Mouse (Mus musculus) heart, embryonic 10.5 days (tissue): ENCODE data around the gene Hoxa2. TPM values are rescaled to one million over a fixed set of nuclear protein-coding genes. Genes with fewer than 3 reads are reported as not detected.
A peak's percentile ranks its signal among the peaks of the same experiment; 100 is the strongest.

Source experiments
- DNase-seq: peaks from one replicate; pipeline ENCODE4 v3.0.0-alpha.2; 2017; ENCODE audit warnings: low spot score
- H3K27ac ChIP-seq: fragments of 300-500 bp; sonication (generic); 2 replicates; pipeline ENCODE4 v1.5.1; 2016; ENCODE audit warnings: mild to moderate bottlenecking
- H3K27me3 ChIP-seq: fragments of 300-500 bp; sonication (generic); 2 replicates; pipeline ENCODE4 v1.6.1; 2016; ENCODE audit warnings: mild to moderate bottlenecking; ENCODE audit not compliant: poor library complexity, insufficient read depth, severe bottlenecking
- H3K36me3 ChIP-seq: fragments of 300-500 bp; sonication (generic); 2 replicates; pipeline ENCODE4 v1.6.1; 2016; ENCODE audit warnings: mild to moderate bottlenecking, moderate library complexity
- H3K4me1 ChIP-seq: fragments of 300-500 bp; sonication (generic); 2 replicates; pipeline ENCODE4 v1.6.1; 2016; ENCODE audit warnings: mild to moderate bottlenecking
- H3K4me3 ChIP-seq: fragments of 300-500 bp; sonication (generic); 2 replicates; pipeline ENCODE4 v1.5.1; 2016; ENCODE audit warnings: mild to moderate bottlenecking, moderate library complexity
- H3K9me3 ChIP-seq: fragments of 300-500 bp; sonication (generic); 2 replicates; pipeline ENCODE4 v1.6.1; 2016; ENCODE audit warnings: mild to moderate bottlenecking, moderate library complexity
- WGBS: fragments of 180-500 bp; shearing (Covaris S2); methylation state at CpG from one replicate; pipeline ENCODE4 v1.1.7; 2016; 5-methylcytosine and 5-hydroxymethylcytosine counted together
- polyA plus RNA-seq: library from polyadenylated mRNA; unstranded; fragments of >200 nt; fragmentation: Nextera tagmentation; extraction: Ambion mirVana; gene quantifications from 2 replicates; pipeline ENCODE4 v1.2.1, GENCODE M21; 2016

Gene Hoxa2
- polyA plus RNA-seq, 1 experiment from 2014 or later, result 10.3 TPM

GRCm38 (mm10) chr6:52196811-52197210 is 32.2 kb upstream of the Hoxa2 start:
- H3K9me3 ChIP-seq, result no peaks in the 10 kb centered on the region
- 3% methylated on average over 9 of the region's 9 CpGs for WGBS
- H3K27me3 ChIP-seq, result peaks cover 100% of the 10 kb centered on the region
- H3K4me3 ChIP-seq, result no peak overlapping the region
- DNase-seq, result no peak
- peaks cover 5% of the 10 kb centered on the region; the same call in 1 of the 2 replicates for H3K4me1 ChIP-seq
- no peak overlapping the region for H3K27ac ChIP-seq
- no peaks in the 10 kb centered on the region for H3K36me3 ChIP-seq

DNA sequence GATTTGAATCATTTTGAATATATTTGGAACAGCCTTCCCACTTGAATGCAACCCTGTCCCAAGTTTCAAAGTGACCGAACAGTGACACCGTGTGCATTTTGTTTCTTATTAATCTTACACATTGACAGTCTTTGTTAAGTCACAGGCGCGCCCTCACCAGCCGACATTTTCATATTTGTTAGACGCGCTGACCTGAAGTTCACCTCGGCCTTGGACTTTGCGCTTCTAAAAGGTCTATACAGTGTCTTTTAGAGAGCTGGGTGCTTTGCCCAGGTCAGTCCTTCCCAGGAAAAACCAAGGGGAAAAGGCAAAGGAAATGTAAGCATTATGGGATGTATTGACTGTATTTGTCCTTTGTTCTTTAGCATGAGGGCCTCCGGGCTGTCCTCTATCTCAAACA is 30.1 kb upstream of the Hoxa2 start:
- Histone ChIP-seq H3K36me3 (no peaks in the 10 kb centered on the region), H3K27me3 (peaks cover 100% of the 10 kb centered on the region), H3K4me3 (no peak overlapping the region), H3K27ac (no peak overlapping the region), H3K4me1 (peaks cover 15% of the 10 kb centered on the region), H3K9me3 (no peaks in the 10 kb centered on the region)
- DNase-seq, result no peak
- 2% methylated on average over 10 of the region's 10 CpGs for WGBS

- peaks cover 100% of the 10 kb centered on the region for H3K27me3 ChIP-seq
- H3K36me3 ChIP-seq, result no peaks in the 10 kb centered on the region
- H3K4me3 ChIP-seq, result peak overlapping the region; percentile 61
- peak; percentile 82 for DNase-seq
- no peaks in the 10 kb centered on the region for H3K9me3 ChIP-seq
- H3K27ac ChIP-seq, result peak overlapping the region; percentile 73
- WGBS, result under 1% methylated on average over 39 of the region's 55 CpGs
- peaks cover 15% of the 10 kb centered on the region for H3K4me1 ChIP-seq
These were observed 27.4 kb upstream of the Hoxa2 start for GRCm38 (mm10) chr6:52191860-52192550.

DNA sequence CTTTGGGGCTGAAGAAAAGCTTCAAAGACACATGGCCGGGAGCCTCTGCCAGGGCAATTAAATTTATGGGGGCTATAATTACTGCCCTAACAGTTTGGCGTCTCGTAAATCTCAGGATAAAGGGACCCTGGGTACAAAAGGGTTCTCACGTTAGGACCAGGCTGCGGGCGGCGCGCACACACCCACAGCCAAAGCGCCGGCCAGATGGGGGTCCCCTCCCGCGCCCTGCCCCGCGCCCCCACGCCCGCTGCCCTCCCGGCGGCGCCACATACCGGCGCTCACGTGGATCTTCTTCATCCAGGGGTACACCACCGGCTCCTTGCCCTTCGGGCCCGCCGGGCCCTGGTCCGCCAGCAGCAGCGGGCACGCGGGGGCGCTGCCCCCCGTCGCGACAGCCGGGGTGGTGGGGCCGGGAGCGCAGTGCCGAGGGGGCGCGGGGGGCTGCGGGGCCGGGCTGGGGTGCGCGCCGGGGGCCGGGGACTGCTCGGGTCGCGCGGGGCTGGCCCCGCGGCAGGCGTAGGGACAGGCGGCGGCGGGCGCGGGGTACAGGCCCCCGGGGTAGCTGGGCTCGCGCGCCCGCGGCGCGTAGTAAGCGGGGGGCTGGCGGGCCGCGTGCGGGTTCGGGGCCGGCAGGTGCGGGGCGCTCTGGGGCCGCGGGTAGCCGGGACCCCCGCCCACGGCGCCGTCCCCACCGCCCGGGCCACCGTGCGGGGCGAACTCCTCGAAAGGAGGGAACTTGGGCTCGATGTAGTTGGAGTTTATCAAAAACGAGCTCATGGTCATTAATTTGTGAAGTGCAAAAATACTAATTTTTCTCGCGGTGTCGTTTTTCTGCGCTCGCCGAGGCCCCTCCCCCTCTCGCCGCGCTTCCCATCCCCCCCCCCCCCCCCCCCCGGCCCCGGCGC is 26.5 kb upstream of the Hoxa2 start, which contains the start of gene Hoxa4:
Hoxa4 (minus strand) TSS at position 848 of the 905 bp plus-strand sequence.
- Histone ChIP-seq H3K9me3 (no peaks in the 10 kb centered on the region), H3K27ac (peak within 1 kb of the TSS; percentile 83), H3K36me3 (no peaks in the 10 kb centered on the region), H3K27me3 (peaks cover 100% of the 10 kb centered on the region), H3K4me3 (peak within 1 kb of the TSS; percentile 61), H3K4me1 (peaks cover 15% of the 10 kb centered on the region)
- peak; percentile 76 for DNase-seq
- WGBS, result 2% methylated on average over 97 of the region's 102 CpGs

DNA sequence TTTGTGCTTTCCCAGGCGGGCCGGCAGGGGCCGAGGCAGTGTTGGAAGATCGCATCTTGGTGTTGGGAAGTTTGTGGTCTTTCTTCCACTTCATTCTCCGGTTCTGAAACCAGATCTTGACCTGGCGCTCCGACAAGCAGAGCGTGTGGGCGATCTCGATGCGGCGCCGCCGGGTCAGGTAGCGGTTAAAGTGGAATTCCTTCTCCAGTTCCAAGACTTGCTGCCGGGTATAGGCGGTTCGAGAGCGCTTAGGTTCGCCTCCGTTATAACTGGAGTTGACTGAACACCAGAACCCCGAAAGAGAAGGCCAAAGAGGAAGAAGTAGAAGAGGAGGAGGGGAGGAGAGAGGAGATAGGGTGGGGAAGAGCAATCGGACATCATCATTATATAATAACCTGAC is 25.8 kb upstream of the Hoxa2 start:
- WGBS, result under 1% methylated on average over 23 of the region's 23 CpGs
- H3K27ac ChIP-seq, result 0 out of 2 replicates have a peak overlapping the region, but pooled peaks have one; percentile 83
- H3K4me1 ChIP-seq, result peaks cover 15% of the 10 kb centered on the region
- H3K27me3 ChIP-seq, result peaks cover 100% of the 10 kb centered on the region
- peak overlapping the region; percentile 61 for H3K4me3 ChIP-seq
- no peaks in the 10 kb centered on the region for H3K9me3 ChIP-seq
- DNase-seq, result peak; percentile 77
- no peaks in the 10 kb centered on the region for H3K36me3 ChIP-seq

GRCm38 (mm10) chr6:52189909-52190308 is 25.3 kb upstream of the Hoxa2 start:
- Histone ChIP-seq H3K4me1 (peaks cover 15% of the 10 kb centered on the region), H3K4me3 (peak overlapping the region; percentile 61; the same call in 1 of the 2 replicates), H3K36me3 (no peaks in the 10 kb centered on the region), H3K27ac (0 out of 2 replicates have a peak overlapping the region, but pooled peaks have one; percentile 83), H3K9me3 (no peaks in the 10 kb centered on the region), H3K27me3 (peaks cover 100% of the 10 kb centered on the region)
- DNase-seq, result no peak
- WGBS, result 5% methylated on average over 8 of the region's 8 CpGs

- Histone ChIP-seq H3K9me3 (no peaks in the 10 kb centered on the region), H3K36me3 (no peaks in the 10 kb centered on the region), H3K4me1 (peaks cover 19% of the 10 kb centered on the region), H3K27ac (no peak overlapping the region), H3K4me3 (no peak overlapping the region), H3K27me3 (peaks cover 100% of the 10 kb centered on the region)
- WGBS, result 9% methylated on average over 5 of the region's 5 CpGs
- DNase-seq, result no peak
These were observed 24.6 kb upstream of the Hoxa2 start for GRCm38 (mm10) chr6:52189172-52189591.

GRCm38 (mm10) chr6:52186500-52186899 is 21.9 kb upstream of the Hoxa2 start:
- Histone ChIP-seq H3K9me3 (no peaks in the 10 kb centered on the region), H3K4me3 (no peak overlapping the region), H3K27ac (no peak overlapping the region), H3K4me1 (peaks cover 11% of the 10 kb centered on the region), H3K27me3 (peaks cover 100% of the 10 kb centered on the region), H3K36me3 (no peaks in the 10 kb centered on the region)
- 5% methylated on average over 1 of the region's 1 CpGs for WGBS
- DNase-seq, result no peak

DNA sequence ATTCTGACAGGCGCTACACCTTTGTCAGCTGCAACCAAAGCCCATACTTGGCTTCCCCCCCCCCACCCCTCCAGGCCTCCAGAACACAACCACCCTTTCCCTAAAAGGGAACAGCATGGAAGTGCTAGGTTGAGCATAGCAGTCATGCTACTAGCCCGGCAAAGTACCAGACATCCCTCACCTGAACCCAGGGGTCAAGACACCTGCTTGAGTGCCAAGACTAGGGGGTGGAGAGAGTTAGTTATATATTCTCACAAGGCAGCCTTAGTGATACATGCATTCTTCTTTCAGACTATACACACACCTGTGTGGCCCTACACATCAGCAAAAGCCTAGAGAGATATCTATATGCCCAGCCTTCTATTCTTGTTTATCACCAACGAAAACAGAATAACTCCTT is 21.2 kb upstream of the Hoxa2 start:
- H3K27me3 ChIP-seq, result peaks cover 100% of the 10 kb centered on the region
- no peak overlapping the region for H3K4me3 ChIP-seq
- peaks cover 4% of the 10 kb centered on the region; the same call in 1 of the 2 replicates for H3K4me1 ChIP-seq
- H3K9me3 ChIP-seq, result no peaks in the 10 kb centered on the region
- DNase-seq, result no peak
- H3K36me3 ChIP-seq, result no peaks in the 10 kb centered on the region
- no peak overlapping the region for H3K27ac ChIP-seq
- 12% methylated on average over 3 of the region's 3 CpGs for WGBS

DNA sequence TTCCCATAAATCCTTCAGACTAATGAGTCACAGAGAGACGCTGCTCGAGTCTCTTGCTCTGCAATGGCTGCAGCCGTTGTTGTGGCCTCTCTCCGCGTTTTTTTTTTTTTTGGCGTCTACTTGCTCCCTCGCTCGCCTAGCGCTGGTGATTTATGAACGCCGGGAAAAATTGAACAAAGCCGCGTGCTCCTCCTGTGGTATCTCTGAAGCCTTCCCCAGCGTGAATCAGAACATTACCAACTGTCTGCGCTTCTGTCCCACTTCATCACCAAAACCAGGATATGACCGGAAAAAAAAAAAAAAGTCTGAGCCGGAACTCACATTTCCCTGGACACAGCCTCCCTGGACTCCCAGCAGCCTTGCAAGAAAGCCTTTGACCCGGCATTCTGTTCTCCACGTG is 20.6 kb upstream of the Hoxa2 start:
- no peaks in the 10 kb centered on the region for H3K36me3 ChIP-seq
- DNase-seq, result no peak
- 2% methylated on average over 19 of the region's 19 CpGs for WGBS
- no peak overlapping the region for H3K27ac ChIP-seq
- peak overlapping the region; percentile 15; the same call in 1 of the 2 replicates for H3K4me3 ChIP-seq
- peaks cover 100% of the 10 kb centered on the region for H3K27me3 ChIP-seq
- H3K9me3 ChIP-seq, result no peaks in the 10 kb centered on the region
- H3K4me1 ChIP-seq, result peaks cover 4% of the 10 kb centered on the region; the same call in 1 of the 2 replicates

DNA sequence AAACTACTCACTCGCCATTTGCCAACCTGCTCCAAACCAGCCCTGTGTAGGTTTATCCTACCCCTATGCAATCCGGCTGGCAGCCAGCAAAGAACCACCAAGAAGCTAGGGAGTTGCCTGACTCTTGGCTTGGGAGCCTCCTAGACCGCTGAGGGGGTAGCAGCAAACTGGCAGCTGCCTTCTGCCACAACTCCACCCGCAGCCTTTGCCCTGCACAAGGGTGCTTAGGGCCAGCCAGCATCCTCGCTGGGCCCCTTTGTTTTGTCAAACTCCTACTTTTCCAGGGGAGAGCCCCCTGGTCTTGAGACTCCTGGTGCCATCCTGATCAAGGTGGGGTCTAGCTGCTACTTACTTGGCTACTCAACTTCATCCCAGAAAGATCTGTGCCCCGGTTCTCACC is 20.0 kb upstream of the Hoxa2 start:
- H3K4me3 ChIP-seq, result no peak overlapping the region
- no peak for DNase-seq
- WGBS, result 6% methylated on average over 6 of the region's 6 CpGs
- peaks cover 4% of the 10 kb centered on the region; the same call in 1 of the 2 replicates for H3K4me1 ChIP-seq
- H3K9me3 ChIP-seq, result no peaks in the 10 kb centered on the region
- H3K27ac ChIP-seq, result no peak overlapping the region
- peaks cover 100% of the 10 kb centered on the region for H3K27me3 ChIP-seq
- no peaks in the 10 kb centered on the region for H3K36me3 ChIP-seq

DNA sequence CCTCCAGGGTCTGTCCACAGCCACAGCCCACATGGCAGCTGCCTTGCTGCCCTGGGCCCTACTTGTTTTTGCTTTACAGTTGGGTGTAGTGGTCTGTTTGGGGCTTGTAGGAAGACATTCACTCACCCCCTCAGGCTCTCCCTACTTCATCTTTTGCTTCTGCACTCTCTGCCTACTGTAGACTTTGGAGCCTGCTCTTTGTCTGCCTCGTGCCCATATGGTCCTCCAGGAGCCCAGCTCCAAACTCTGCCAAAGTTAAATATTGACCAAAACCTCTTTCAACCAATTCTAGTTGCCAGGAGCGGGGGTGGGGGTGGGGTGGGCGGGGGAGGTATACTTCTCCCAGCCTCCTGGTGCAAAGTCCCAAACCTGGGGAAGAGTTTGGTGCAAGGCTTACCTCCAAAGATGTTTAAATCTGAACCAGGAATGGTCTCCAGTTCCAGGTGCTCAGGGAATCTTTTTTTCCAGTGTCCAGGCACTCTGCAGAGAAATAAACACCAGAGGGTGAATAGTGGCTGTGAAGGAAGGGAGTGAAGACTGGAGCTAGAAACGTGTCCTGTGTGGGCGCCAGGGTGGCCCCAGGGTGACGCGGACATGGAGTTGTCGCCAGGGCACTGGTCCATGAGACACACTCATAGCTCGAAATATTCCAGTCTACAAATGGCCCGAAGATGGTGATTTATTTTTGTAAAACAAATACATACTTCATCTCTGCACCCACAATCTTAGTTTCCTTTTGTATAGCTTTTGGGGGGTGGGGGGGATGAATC is 18.9 kb upstream of the Hoxa2 start:
- Histone ChIP-seq H3K4me1 (peaks cover 4% of the 10 kb centered on the region; the same call in 1 of the 2 replicates), H3K27me3 (peaks cover 100% of the 10 kb centered on the region), H3K36me3 (no peaks in the 10 kb centered on the region), H3K4me3 (no peak overlapping the region), H3K9me3 (no peaks in the 10 kb centered on the region), H3K27ac (peak overlapping the region; percentile 12; the same call in 1 of the 2 replicates)
- no peak for DNase-seq
- 15% methylated on average over 10 of the region's 10 CpGs for WGBS
